Mouse (Mus musculus): ENCODE measurements around the gene H2-M10.2. TPM values are rescaled to one million over a fixed set of nuclear protein-coding genes. Genes with fewer than 3 reads are reported as not detected.
A peak's percentile ranks its signal among the peaks of the same experiment; 100 is the strongest.
"Not testable (repeated sequence)": the region's sequence is repeated elsewhere in the genome, so short reads cannot be mapped to it uniquely, and the experiment has no call there.

H2-M10.2 gene
- polyA plus RNA-seq (2015; fragmentation: Nextera tagmentation; extraction: Ambion mirVana), result not detected in 2 replicates

DNA sequence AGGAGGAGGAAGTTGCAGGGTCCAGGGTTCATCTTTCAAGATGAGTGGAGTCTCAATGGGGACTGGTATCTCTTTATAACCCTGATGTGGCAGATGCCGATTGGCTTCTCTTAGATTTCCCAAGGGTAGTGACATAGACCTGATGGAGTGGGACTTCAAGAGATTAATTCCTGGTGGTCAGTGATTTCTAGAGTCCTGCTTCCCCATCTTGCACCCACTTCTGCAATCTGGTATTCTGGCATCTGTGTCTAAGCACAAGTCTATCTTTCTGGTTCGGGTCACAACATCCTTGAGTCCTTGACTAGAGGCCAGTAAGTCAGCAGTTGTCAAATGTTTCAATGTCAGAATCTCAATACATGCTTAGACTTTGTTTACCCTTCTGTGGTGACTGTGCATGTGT, at the start of gene H2-M10.2:
H2-M10.2 (minus strand) TSS at position 101 of the 400 bp plus-strand sequence.
- no peak for ATAC-seq (ENCODE audit: low read depth)
- H3K36me3 ChIP-seq (ENCODE audit: control insufficient read depth, insufficient read depth), result no peaks in the 10 kb centered on the region
- H3K9me3 ChIP-seq (replicated peaks; ENCODE audit: control insufficient read depth, low read length), result no peaks in the 10 kb centered on the region
- H3K27ac ChIP-seq (ENCODE audit: low read length), result no peak within 1 kb of the TSS
- no peaks in the 10 kb centered on the region for H3K4me1 ChIP-seq (ENCODE audit: control insufficient read depth, low read depth, low read length)
- H3K4me3 ChIP-seq (ENCODE audit: low read depth, low read length), result no peak within 1 kb of the TSS
- no peaks in the 10 kb centered on the region for H3K27me3 ChIP-seq (ENCODE audit: control insufficient read depth, insufficient read depth, low read depth, low read length)
- 59% methylated on average over 2 of the region's 2 CpGs for WGBS (ENCODE audit: insufficient replicate concordance)
- no peak within 1 kb of the TSS for H3K4me2 ChIP-seq (ENCODE audit: low read depth, low read length)
- H3K9ac ChIP-seq (ENCODE audit: low read depth, low read length), result no peak within 1 kb of the TSS

DNA sequence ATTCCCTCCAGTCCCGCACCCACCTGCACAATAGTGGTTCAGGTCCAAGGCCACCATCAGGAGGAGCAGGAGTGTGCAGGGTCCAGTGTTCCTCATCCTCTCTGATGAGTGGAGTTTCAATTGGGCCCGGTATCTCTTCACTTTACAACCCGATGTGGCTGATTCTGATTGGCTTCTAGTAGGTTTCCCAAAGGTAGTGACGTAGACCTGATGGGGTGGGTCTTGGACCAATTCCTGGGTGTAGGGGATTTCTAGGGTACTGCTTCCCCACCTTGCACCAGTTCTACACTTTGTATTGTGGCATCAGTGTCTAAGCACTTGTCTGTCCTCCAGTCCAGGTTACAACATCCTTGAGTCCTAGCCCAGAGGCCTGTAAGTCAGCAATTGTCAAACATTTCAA, 39.8 kb upstream of the H2-M10.2 start, which contains the start of gene H2-M10.1:
H2-M10.1 (minus strand) TSS at position 101 of the 400 bp plus-strand sequence.
- Histone ChIP-seq H3K4me3 (ENCODE audit: low read depth, low read length) (no peak within 1 kb of the TSS), H3K4me1 (ENCODE audit: control insufficient read depth, low read depth, low read length) (no peaks in the 10 kb centered on the region), H3K9me3 (replicated peaks; ENCODE audit: control insufficient read depth, low read length) (no peaks in the 10 kb centered on the region), H3K27ac (ENCODE audit: low read length) (no peak within 1 kb of the TSS), H3K4me2 (ENCODE audit: low read depth, low read length) (no peak within 1 kb of the TSS), H3K9ac (ENCODE audit: low read depth, low read length) (no peak within 1 kb of the TSS), H3K36me3 (ENCODE audit: control insufficient read depth, insufficient read depth) (no peaks in the 10 kb centered on the region), H3K27me3 (ENCODE audit: control insufficient read depth, insufficient read depth, low read depth, low read length) (no peaks in the 10 kb centered on the region)
- 72% methylated on average over 4 of the region's 4 CpGs for WGBS (ENCODE audit: insufficient replicate concordance)
- no peak for ATAC-seq (ENCODE audit: low read depth)

DNA sequence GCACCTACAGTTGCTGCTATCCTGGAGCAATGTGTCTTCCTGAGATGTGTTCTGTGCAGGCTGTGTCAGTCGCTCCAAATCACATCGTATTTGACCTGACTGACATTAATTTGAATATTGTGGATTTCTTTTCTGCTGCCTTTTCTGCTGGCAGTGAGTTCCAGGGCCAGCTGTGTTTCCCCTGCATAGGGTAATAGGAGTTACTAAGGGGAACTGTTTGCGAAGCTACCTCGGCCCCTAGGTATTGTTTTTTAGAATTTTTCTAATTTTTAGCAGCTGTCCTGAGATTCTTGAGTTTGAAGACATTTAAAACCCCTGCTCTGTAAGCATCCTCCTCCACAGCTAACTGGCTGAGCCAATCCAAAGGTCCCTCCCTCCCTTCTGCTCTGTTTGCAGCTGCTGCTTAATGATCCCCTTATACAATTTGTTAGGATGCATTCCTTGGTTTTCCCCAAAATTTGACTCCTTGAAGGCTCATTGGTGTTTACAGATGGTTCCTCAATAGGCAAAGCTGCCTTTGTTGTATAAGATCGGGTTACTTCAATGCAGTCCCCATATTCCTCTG, 29.5 kb upstream of the H2-M10.2 start:
- Histone ChIP-seq H3K4me1 (ENCODE audit: control insufficient read depth, low read depth, low read length) (no peaks in the 10 kb centered on the region; the same call in 1 of the 2 replicates), H3K4me2 (ENCODE audit: low read depth, low read length) (peak overlapping the region; percentile 80), H3K27me3 (ENCODE audit: control insufficient read depth, insufficient read depth, low read depth, low read length) (peaks cover 3% of the 10 kb centered on the region; the same call in 1 of the 2 replicates), H3K27ac (ENCODE audit: low read length) (no peak overlapping the region), H3K9ac (ENCODE audit: low read depth, low read length) (no peak overlapping the region), H3K36me3 (ENCODE audit: control insufficient read depth, insufficient read depth) (no peaks in the 10 kb centered on the region), H3K9me3 (replicated peaks; ENCODE audit: control insufficient read depth, low read length) (no peaks in the 10 kb centered on the region), H3K4me3 (ENCODE audit: low read depth, low read length) (peak overlapping the region; percentile 58)
- WGBS (ENCODE audit: insufficient replicate concordance), result 26% methylated on average over 5 of the region's 5 CpGs
- no peak for ATAC-seq (ENCODE audit: low read depth)

DNA sequence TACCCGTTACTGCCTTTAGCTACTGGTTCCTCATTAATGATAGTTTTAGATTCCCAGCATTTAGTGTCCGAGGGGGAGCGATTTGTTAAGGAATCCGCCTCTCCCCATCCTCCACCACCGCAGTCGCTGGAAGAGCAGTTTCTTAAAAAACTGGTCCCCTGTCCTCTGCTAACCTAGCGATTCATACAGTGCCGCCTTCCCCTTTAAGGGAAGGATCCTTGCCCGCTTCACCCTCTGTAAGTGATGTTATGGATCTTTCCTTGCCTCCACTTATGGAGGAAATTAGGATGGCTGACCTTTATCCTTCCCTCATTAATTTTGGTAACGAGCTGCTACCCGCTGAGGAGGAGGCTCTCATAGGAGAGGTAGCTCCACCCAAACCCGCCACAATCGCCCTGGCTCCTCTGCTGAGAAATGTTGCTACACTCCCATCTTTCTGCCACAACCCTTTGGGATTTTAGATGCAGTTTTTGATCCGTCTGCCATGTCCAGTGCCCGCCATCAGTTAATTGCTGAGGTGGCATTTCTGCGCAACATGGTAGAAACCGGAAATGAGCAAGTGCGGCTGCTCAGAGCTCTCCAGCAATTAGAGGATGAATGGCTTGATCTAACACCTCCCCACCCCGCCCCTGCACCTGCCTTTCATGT, 28.9 kb upstream of the H2-M10.2 start:
- Histone ChIP-seq H3K4me1 (ENCODE audit: control insufficient read depth, low read depth, low read length) (no peaks in the 10 kb centered on the region; the same call in 1 of the 2 replicates), H3K27me3 (ENCODE audit: control insufficient read depth, insufficient read depth, low read depth, low read length) (peaks cover 3% of the 10 kb centered on the region; the same call in 1 of the 2 replicates), H3K4me3 (ENCODE audit: low read depth, low read length) (peak overlapping the region; percentile 58), H3K36me3 (ENCODE audit: control insufficient read depth, insufficient read depth) (no peaks in the 10 kb centered on the region), H3K4me2 (ENCODE audit: low read depth, low read length) (peak overlapping the region; percentile 80), H3K9ac (ENCODE audit: low read depth, low read length) (peak overlapping the region; percentile 33; the same call in 1 of the 2 replicates), H3K9me3 (replicated peaks; ENCODE audit: control insufficient read depth, low read length) (no peaks in the 10 kb centered on the region), H3K27ac (ENCODE audit: low read length) (no peak overlapping the region)
- no peak for ATAC-seq (ENCODE audit: low read depth)
- WGBS (ENCODE audit: insufficient replicate concordance), result under 1% methylated on average over 19 of the region's 19 CpGs

DNA sequence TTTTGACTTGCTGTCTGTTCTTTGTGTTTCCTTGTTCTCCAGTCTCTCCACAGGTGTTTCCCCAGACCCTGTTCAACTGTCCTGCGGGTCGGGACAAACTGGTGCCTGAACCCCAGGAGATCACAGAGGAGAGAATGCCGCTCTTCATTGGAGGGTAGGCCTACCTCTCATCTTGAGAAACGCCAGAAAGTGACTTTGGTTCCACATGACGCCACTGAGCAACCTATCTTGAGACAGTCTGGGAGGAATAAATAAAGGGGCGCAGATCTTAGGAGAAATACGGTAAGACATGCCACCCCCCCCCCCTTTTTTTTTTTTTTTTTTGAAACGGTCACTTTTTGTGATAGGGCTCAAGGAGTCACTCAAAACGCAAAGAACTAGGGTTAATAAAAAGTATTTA, 28.2 kb upstream of the H2-M10.2 start:
- Histone ChIP-seq H3K9ac (ENCODE audit: low read depth, low read length) (no peak overlapping the region), H3K4me3 (ENCODE audit: low read depth, low read length) (peak overlapping the region; percentile 58), H3K27me3 (ENCODE audit: control insufficient read depth, insufficient read depth, low read depth, low read length) (peaks cover 3% of the 10 kb centered on the region; the same call in 1 of the 2 replicates), H3K36me3 (ENCODE audit: control insufficient read depth, insufficient read depth) (no peaks in the 10 kb centered on the region), H3K27ac (ENCODE audit: low read length) (no peak overlapping the region), H3K9me3 (replicated peaks; ENCODE audit: control insufficient read depth, low read length) (no peaks in the 10 kb centered on the region), H3K4me1 (ENCODE audit: control insufficient read depth, low read depth, low read length) (no peaks in the 10 kb centered on the region; the same call in 1 of the 2 replicates), H3K4me2 (ENCODE audit: low read depth, low read length) (peak overlapping the region; percentile 80)
- no peak for ATAC-seq (ENCODE audit: low read depth)
- WGBS (ENCODE audit: insufficient replicate concordance), result 6% methylated on average over 9 of the region's 9 CpGs

DNA sequence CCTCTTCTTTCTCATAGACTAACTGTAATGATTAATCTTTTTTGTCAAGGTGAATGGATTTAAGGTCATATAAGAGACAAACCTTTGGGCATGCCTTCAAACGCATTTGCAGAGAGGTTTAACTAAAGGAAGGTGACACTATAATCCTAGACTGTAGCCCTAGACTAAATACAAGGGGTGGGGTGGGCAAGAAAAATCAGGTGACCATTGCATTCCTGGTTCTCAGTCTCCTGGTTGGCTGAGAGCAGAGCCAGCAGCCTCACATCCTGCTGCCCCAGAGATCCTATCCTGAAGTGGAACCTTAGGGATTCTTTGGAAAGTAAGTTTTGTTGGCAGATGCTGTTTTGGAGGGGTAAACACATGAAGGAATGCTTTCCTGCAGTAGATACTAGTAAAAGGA, 23.0 kb upstream of the H2-M10.2 start:
- H3K27ac ChIP-seq (ENCODE audit: low read length), result no peak overlapping the region
- no peaks in the 10 kb centered on the region for H3K27me3 ChIP-seq (ENCODE audit: control insufficient read depth, insufficient read depth, low read depth, low read length)
- no peaks in the 10 kb centered on the region for H3K36me3 ChIP-seq (ENCODE audit: control insufficient read depth, insufficient read depth)
- no peaks in the 10 kb centered on the region for H3K4me1 ChIP-seq (ENCODE audit: control insufficient read depth, low read depth, low read length)
- no peak overlapping the region for H3K9ac ChIP-seq (ENCODE audit: low read depth, low read length)
- no peak for ATAC-seq (ENCODE audit: low read depth)
- H3K9me3 ChIP-seq (replicated peaks; ENCODE audit: control insufficient read depth, low read length), result no peaks in the 10 kb centered on the region
- 29% methylated on average over 1 of the region's 1 CpGs for WGBS (ENCODE audit: insufficient replicate concordance)
- no peak overlapping the region for H3K4me2 ChIP-seq (ENCODE audit: low read depth, low read length)
- no peak overlapping the region for H3K4me3 ChIP-seq (ENCODE audit: low read depth, low read length)

DNA sequence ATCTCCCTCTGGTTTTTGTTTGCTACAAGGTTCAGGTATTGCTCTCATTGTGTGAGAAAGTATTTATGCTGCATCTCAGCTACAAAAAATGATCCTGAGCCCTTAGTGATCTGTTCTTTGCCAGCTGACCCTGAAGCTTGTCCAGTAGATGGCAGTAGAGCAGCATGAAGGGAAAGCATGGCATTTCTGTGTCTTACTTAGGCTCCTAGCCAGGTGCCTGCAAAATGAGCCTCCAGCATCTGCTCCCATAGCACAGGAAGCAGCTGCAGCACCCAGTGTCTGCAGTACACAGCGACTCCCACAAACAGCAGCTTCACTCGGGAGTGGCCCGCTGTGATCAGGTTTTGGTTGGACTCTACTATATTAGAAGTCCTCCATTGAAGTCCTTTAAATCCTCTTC, 22.6 kb upstream of the H2-M10.2 start:
- H3K9ac ChIP-seq (ENCODE audit: low read depth, low read length); ATAC-seq (ENCODE audit: low read depth); H3K9me3 ChIP-seq (replicated peaks; ENCODE audit: control insufficient read depth, low read length); H3K27ac ChIP-seq (ENCODE audit: low read length); H3K4me2 ChIP-seq (ENCODE audit: low read depth, low read length); H3K27me3 ChIP-seq (ENCODE audit: control insufficient read depth, insufficient read depth, low read depth, low read length); H3K4me1 ChIP-seq (ENCODE audit: control insufficient read depth, low read depth, low read length); H3K36me3 ChIP-seq (ENCODE audit: control insufficient read depth, insufficient read depth); H3K4me3 ChIP-seq (ENCODE audit: low read depth, low read length): not testable (repeated sequence)
- WGBS (ENCODE audit: insufficient replicate concordance), result 1% methylated on average over 3 of the region's 3 CpGs

DNA sequence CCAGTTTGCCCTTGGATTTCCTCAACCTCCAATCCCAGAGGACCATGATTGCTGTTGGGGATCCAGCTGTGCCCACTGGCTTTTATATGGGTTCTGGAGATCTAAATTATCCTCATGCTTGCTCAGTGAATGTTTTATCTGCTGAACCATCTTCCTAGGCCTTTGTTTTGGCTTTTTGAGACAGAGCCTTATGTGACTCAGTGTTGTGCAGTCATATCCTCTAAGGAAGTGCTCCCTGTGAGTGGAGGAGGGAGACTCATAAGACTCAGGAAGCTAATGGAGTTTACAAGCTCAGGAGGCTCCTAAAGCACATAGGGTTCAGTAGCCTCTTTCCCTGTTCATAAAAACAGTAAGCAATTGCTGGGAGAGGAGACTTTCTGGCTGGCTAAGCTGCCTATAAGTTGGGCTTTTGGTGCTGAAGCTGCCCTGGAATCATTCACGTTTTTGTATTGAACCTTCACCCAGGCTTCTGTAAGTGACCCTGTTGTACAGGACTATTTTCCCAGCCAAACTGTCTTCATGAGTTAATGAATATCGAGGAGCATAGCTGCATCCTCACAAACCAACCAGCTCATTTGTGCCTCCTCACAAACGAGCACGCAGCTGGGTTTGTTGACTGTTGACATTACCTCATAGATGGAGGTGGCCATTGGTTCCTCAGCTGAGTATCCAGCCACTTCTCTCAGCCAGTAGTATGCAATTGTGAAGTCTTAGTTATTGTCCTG, 4.6 kb downstream of the H2-M10.2 start:
- no peak for ATAC-seq (ENCODE audit: low read depth)
- Histone ChIP-seq H3K4me1 (ENCODE audit: control insufficient read depth, low read depth, low read length) (no peaks in the 10 kb centered on the region), H3K36me3 (ENCODE audit: control insufficient read depth, insufficient read depth) (peaks cover 5% of the 10 kb centered on the region), H3K27ac (ENCODE audit: low read length) (no peak overlapping the region), H3K9ac (ENCODE audit: low read depth, low read length) (no peak overlapping the region), H3K27me3 (ENCODE audit: control insufficient read depth, insufficient read depth, low read depth, low read length) (no peaks in the 10 kb centered on the region), H3K4me3 (ENCODE audit: low read depth, low read length) (no peak overlapping the region), H3K9me3 (replicated peaks; ENCODE audit: control insufficient read depth, low read length) (no peaks in the 10 kb centered on the region), H3K4me2 (ENCODE audit: low read depth, low read length) (no peak overlapping the region)
- 76% methylated on average over 4 of the region's 4 CpGs for WGBS (ENCODE audit: insufficient replicate concordance)

DNA sequence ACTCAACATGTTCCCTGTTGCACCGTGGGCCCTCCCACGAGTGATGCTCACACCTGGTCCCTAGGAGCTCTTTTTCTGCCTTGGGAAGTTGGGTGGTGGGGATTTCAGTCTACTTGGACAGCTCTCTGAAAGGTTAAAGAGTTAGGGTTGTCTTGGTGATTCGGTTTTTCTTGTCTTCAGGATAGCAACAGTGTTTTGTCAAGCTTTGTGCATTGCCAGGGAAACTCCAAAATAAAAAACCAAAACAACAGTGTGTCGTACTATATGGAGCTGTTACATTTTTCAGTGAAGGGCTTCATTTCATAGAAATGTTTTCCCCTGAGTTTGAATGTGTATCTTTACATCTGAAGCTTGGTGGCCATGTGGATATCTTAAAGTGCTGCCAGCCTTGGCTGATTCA, 11.5 kb downstream of the H2-M10.2 start:
- Histone ChIP-seq H3K4me1 (ENCODE audit: control insufficient read depth, low read depth, low read length) (peaks cover 26% of the 10 kb centered on the region), H3K4me2 (ENCODE audit: low read depth, low read length) (no peak overlapping the region), H3K4me3 (ENCODE audit: low read depth, low read length) (no peak overlapping the region), H3K36me3 (ENCODE audit: control insufficient read depth, insufficient read depth) (peaks cover 4% of the 10 kb centered on the region), H3K9me3 (replicated peaks; ENCODE audit: control insufficient read depth, low read length) (no peaks in the 10 kb centered on the region), H3K27me3 (ENCODE audit: control insufficient read depth, insufficient read depth, low read depth, low read length) (no peaks in the 10 kb centered on the region), H3K27ac (ENCODE audit: low read length) (no peak overlapping the region), H3K9ac (ENCODE audit: low read depth, low read length) (no peak overlapping the region)
- 80% methylated on average over 4 of the region's 4 CpGs for WGBS (ENCODE audit: insufficient replicate concordance)
- ATAC-seq (ENCODE audit: low read depth), result no peak

Measured in liver, embryonic 16.5 days (tissue).